Mouse (Mus musculus) G1E (cell line): ENCODE results near the gene Cmpk2.

Source experiments
- CTCF ChIP-seq: IDR thresholded peaks from 2 replicates; pipeline ENCODE4 v1.5.1; 2012; ENCODE audit warnings: low read depth, low read length, inconsistent platforms, mixed read lengths
- GATA1 ChIP-seq: IDR thresholded peaks from 2 replicates; pipeline ENCODE4 v1.6.1; 2012; ENCODE audit warnings: borderline replicate concordance, low read length, inconsistent platforms, mixed read lengths
- GATA2 ChIP-seq: IDR thresholded peaks from 2 replicates; pipeline ENCODE4 v1.6.1; 2012; ENCODE audit warnings: low read depth, low read length, inconsistent platforms, borderline replicate concordance
- TAL1 ChIP-seq: conservative IDR thresholded peaks from 2 replicates; pipeline ENCODE4 v1.6.1; 2012; ENCODE audit warnings: low read depth, low read length, inconsistent platforms, mixed read lengths

- no peak for TF ChIP-seq CTCF
- no peak for TF ChIP-seq TAL1
- no peak for TF ChIP-seq GATA1
- TF ChIP-seq GATA2 = no peak
Measured at GRCm38 (mm10) chr12:26470042-26470409, 1.0 kb downstream of the Cmpk2 start.
